Mouse (Mus musculus): ENCODE measurements around the gene Pde4a. TPM values are rescaled to one million over a fixed set of nuclear protein-coding genes. Genes with fewer than 3 reads are reported as not detected.

Gene Pde4a
- total and polyA plus RNA-seq, 3 experiments: 57.2 to 60.0 (median 58.9) TPM

GRCm38 (mm10) chr9:21149654-21150419 lies 15.7 kb upstream of the Pde4a start, which contains the start of gene Cdc37:
Gene Cdc37 (minus strand): TSS chr9:21149982.
- intact Hi-C loops (cut with DNase I): loop anchor here (5.0 kb wide), 1 partner anchor 72 kb away; no protein-coding TSS in a partner anchor
- Histone ChIP-seq H3K36me3 (ENCODE audit: control insufficient read depth, insufficient read depth, low read length) (peaks cover 4% of the 10 kb centered on the region), H3K4me1 (ENCODE audit: control insufficient read depth, insufficient read depth, low read length) (peaks cover 21% of the 10 kb centered on the region), H3K79me2 (replicated peaks; ENCODE audit: control insufficient read depth, insufficient read depth, low read length) (peaks cover 2% of the 10 kb centered on the region; the same call in 1 of the 2 replicates), H3K4me3 (peak within 1 kb of the TSS; percentile 71), H3K27ac (peak within 1 kb of the TSS; percentile 86), H3K9ac (ENCODE audit: low read depth, low read length) (peak within 1 kb of the TSS; percentile 74), H3K27me3 (ENCODE audit: control insufficient read depth, insufficient read depth, low read length) (no peaks in the 10 kb centered on the region)
- peak; percentile 78 for TF ChIP-seq POLR2A (IDR thresholded peaks at IDR 0.05; ENCODE audit: insufficient read depth, low read depth, low read length)
- TF ChIP-seq CTCF (IDR thresholded peaks at IDR 0.05): 0 out of 2 replicates have a peak, but pooled peaks have one; percentile 2
- TF ChIP-seq EP300 (IDR thresholded peaks at IDR 0.05; ENCODE audit: insufficient read depth, low read depth, low read length): no peak
- DNase-seq: peak; percentile 96
- 2% methylated on average over 56 of the region's 56 CpGs for WGBS

- TF ChIP-seq CTCF (IDR thresholded peaks at IDR 0.05) (peak; percentile 85), EP300 (IDR thresholded peaks at IDR 0.05; ENCODE audit: insufficient read depth, low read depth, low read length) (0 out of 2 replicates have a peak, but pooled peaks have one; percentile 47), POLR2A (IDR thresholded peaks at IDR 0.05; ENCODE audit: insufficient read depth, low read depth, low read length) (no peak)
- no peaks in the 10 kb centered on the region for H3K27me3 ChIP-seq (ENCODE audit: control insufficient read depth, insufficient read depth, low read length)
- H3K4me3 ChIP-seq: peak overlapping the region; percentile 35
- H3K4me1 ChIP-seq (ENCODE audit: control insufficient read depth, insufficient read depth, low read length): peaks cover 10% of the 10 kb centered on the region
- intact Hi-C loops (cut with DNase I): loop anchor here (1.0 to 5.0 kb wide), 2 partner anchors 16 to 70 kb away; no protein-coding TSS in a partner anchor
- DNase-seq: peak; percentile 52 to 58
- peaks cover 2% of the 10 kb centered on the region; the same call in 1 of the 2 replicates for H3K79me2 ChIP-seq (replicated peaks; ENCODE audit: control insufficient read depth, insufficient read depth, low read length)
- H3K27ac ChIP-seq: no peak overlapping the region; the same call in 1 of the 2 replicates
- WGBS: 2% methylated on average over 11 of the region's 11 CpGs
- peaks cover 4% of the 10 kb centered on the region for H3K36me3 ChIP-seq (ENCODE audit: control insufficient read depth, insufficient read depth, low read length)
- no peak overlapping the region for H3K9ac ChIP-seq (ENCODE audit: low read depth, low read length)
Observed at GRCm38 (mm10) chr9:21152715-21153114, 12.8 kb upstream of the Pde4a start.

GRCm38 (mm10) chr9:21153331-21153730 lies 12.2 kb upstream of the Pde4a start:
- Histone ChIP-seq H3K36me3 (ENCODE audit: control insufficient read depth, insufficient read depth, low read length) (peaks cover 3% of the 10 kb centered on the region), H3K9ac (ENCODE audit: low read depth, low read length) (peak overlapping the region; percentile 46), H3K4me3 (peak overlapping the region; percentile 35), H3K27me3 (ENCODE audit: control insufficient read depth, insufficient read depth, low read length) (no peaks in the 10 kb centered on the region), H3K79me2 (replicated peaks; ENCODE audit: control insufficient read depth, insufficient read depth, low read length) (peaks cover 2% of the 10 kb centered on the region; the same call in 1 of the 2 replicates), H3K27ac (peak overlapping the region; percentile 44; the same call in 1 of the 2 replicates), H3K4me1 (ENCODE audit: control insufficient read depth, insufficient read depth, low read length) (peaks cover 6% of the 10 kb centered on the region)
- DNase-seq: no peak
- no peak for TF ChIP-seq CTCF (IDR thresholded peaks at IDR 0.05)
- TF ChIP-seq POLR2A (IDR thresholded peaks at IDR 0.05; ENCODE audit: insufficient read depth, low read depth, low read length): no peak
- TF ChIP-seq EP300 (IDR thresholded peaks at IDR 0.05; ENCODE audit: insufficient read depth, low read depth, low read length): no peak
- intact Hi-C loops (cut with DNase I): loop anchor here (1.0 to 5.0 kb wide), 2 partner anchors 15 to 69 kb away; no protein-coding TSS in a partner anchor
- WGBS: 4% methylated on average over 12 of the region's 12 CpGs

- Histone ChIP-seq H3K27me3 (ENCODE audit: control insufficient read depth, insufficient read depth, low read length) (no peaks in the 10 kb centered on the region), H3K4me1 (ENCODE audit: control insufficient read depth, insufficient read depth, low read length) (peaks cover 5% of the 10 kb centered on the region), H3K27ac (peak overlapping the region; percentile 44; the same call in 1 of the 2 replicates), H3K4me3 (peak overlapping the region; percentile 35), H3K79me2 (replicated peaks; ENCODE audit: control insufficient read depth, insufficient read depth, low read length) (peaks cover 2% of the 10 kb centered on the region; the same call in 1 of the 2 replicates), H3K9ac (ENCODE audit: low read depth, low read length) (no peak overlapping the region), H3K36me3 (ENCODE audit: control insufficient read depth, insufficient read depth, low read length) (no peaks in the 10 kb centered on the region; the same call in 1 of the 2 replicates)
- DNase-seq: peak in 1 of 2 experiments; percentile 21
- TF ChIP-seq EP300 (IDR thresholded peaks at IDR 0.05; ENCODE audit: insufficient read depth, low read depth, low read length) (no peak), POLR2A (IDR thresholded peaks at IDR 0.05; ENCODE audit: insufficient read depth, low read depth, low read length) (no peak), CTCF (IDR thresholded peaks at IDR 0.05) (no peak)
- intact Hi-C loops (cut with DNase I): loop anchor here (1.0 to 5.0 kb wide), 2 partner anchors 14 to 68 kb away; no protein-coding TSS in a partner anchor
- 4% methylated on average over 5 of the region's 5 CpGs for WGBS
Observed at GRCm38 (mm10) chr9:21153833-21154232, 11.7 kb upstream of the Pde4a start.

- WGBS: 81% methylated on average over 3 of the region's 3 CpGs
- intact Hi-C loops (cut with DNase I): loop anchor here (5.0 kb wide), 1 partner anchor 68 kb away; no protein-coding TSS in a partner anchor
- DNase-seq: no peak
Observed at GRCm38 (mm10) chr9:21154787-21155186, 10.7 kb upstream of the Pde4a start.

More at GRCm38 (mm10) chr9:21154787-21155186, 10.7 kb upstream of the Pde4a start:
- H3K79me2 ChIP-seq (replicated peaks; ENCODE audit: control insufficient read depth, insufficient read depth, low read length): no peaks in the 10 kb centered on the region
- no peaks in the 10 kb centered on the region for H3K36me3 ChIP-seq (ENCODE audit: control insufficient read depth, insufficient read depth, low read length)
- H3K9ac ChIP-seq (ENCODE audit: low read depth, low read length): no peak overlapping the region
- peaks cover 3% of the 10 kb centered on the region for H3K4me1 ChIP-seq (ENCODE audit: control insufficient read depth, insufficient read depth, low read length)
- no peak overlapping the region for H3K4me3 ChIP-seq
- H3K27me3 ChIP-seq (ENCODE audit: control insufficient read depth, insufficient read depth, low read length): no peaks in the 10 kb centered on the region
- no peak overlapping the region for H3K27ac ChIP-seq
- TF ChIP-seq CTCF (IDR thresholded peaks at IDR 0.05) (no peak), POLR2A (IDR thresholded peaks at IDR 0.05; ENCODE audit: insufficient read depth, low read depth, low read length) (no peak), EP300 (IDR thresholded peaks at IDR 0.05; ENCODE audit: insufficient read depth, low read depth, low read length) (no peak)
